Mouse (Mus musculus) embryonic facial prominence, embryonic 12.5 days (tissue): Measurements from ENCODE around the gene Lsp1. TPM values are rescaled to one million over a fixed set of nuclear protein-coding genes. Genes with fewer than 3 reads are reported as not detected.

ENCODE experiments used
- ATAC-seq: fragments of 200-750 bp; cut with Nextera tagmentation; 2 replicates; pipeline ENCODE4 v1.8.0; 2017; ENCODE audit not compliant: insufficient number of reproducible peaks, insufficient read depth, low FRiP score, low TSS enrichment
- H3K27ac ChIP-seq: fragments of 300-500 bp; sonication (generic); 2 replicates; pipeline ENCODE4 v1.5.1; 2016; ENCODE audit warnings: mild to moderate bottlenecking
- H3K27me3 ChIP-seq: fragments of 300-500 bp; sonication (generic); 2 replicates; pipeline ENCODE4 v1.6.1; 2016; ENCODE audit warnings: mild to moderate bottlenecking, moderate library complexity
- H3K36me3 ChIP-seq: fragments of 300-500 bp; sonication (generic); 2 replicates; pipeline ENCODE4 v1.6.1; 2016; ENCODE audit warnings: mild to moderate bottlenecking
- H3K4me1 ChIP-seq: fragments of 300-500 bp; sonication (generic); 2 replicates; pipeline ENCODE4 v1.6.1; 2016
- H3K4me2 ChIP-seq: fragments of 300-500 bp; sonication (generic); replicated peaks from 2 replicates; pipeline ENCODE4 v1.6.1; 2016; ENCODE audit warnings: mild to moderate bottlenecking, moderate library complexity
- H3K4me3 ChIP-seq: fragments of 300-500 bp; sonication (generic); 2 replicates; pipeline ENCODE4 v1.5.1; 2016; ENCODE audit warnings: mild to moderate bottlenecking
- H3K9ac ChIP-seq: fragments of 300-500 bp; sonication (generic); 2 replicates; pipeline ENCODE4 v1.6.1; 2016; ENCODE audit warnings: mild to moderate bottlenecking, moderate library complexity
- H3K9me3 ChIP-seq: fragments of 300-500 bp; sonication (generic); 2 replicates; pipeline ENCODE4 v1.6.1; 2016; ENCODE audit warnings: mild to moderate bottlenecking, moderate library complexity
- WGBS: fragments of 180-500 bp; shearing (Covaris S2); methylation state at CpG from one replicate; pipeline ENCODE4 v1.1.7; 2016; 5-methylcytosine and 5-hydroxymethylcytosine counted together
- polyA plus RNA-seq: library from polyadenylated mRNA; unstranded; fragments of >200 nt; fragmentation: Nextera tagmentation; extraction: Ambion mirVana; gene quantifications from 2 replicates; pipeline ENCODE4 v1.2.1, GENCODE M21; 2016

Gene Lsp1
- polyA plus RNA-seq, 1 experiment from 2014 or later = 24.5 TPM

GRCm38 (mm10) chr7:142509518-142509917 is 48.9 kb downstream of the Lsp1 start:
- H3K4me3 ChIP-seq = no peak overlapping the region
- H3K27ac ChIP-seq = peak overlapping the region; percentile 99
- peaks cover 47% of the 10 kb centered on the region for H3K4me1 ChIP-seq
- H3K9ac ChIP-seq = no peak overlapping the region
- no peaks in the 10 kb centered on the region for H3K27me3 ChIP-seq
- H3K36me3 ChIP-seq = no peaks in the 10 kb centered on the region
- no peaks in the 10 kb centered on the region for H3K9me3 ChIP-seq
- H3K4me2 ChIP-seq = no peak overlapping the region
- ATAC-seq = no peak
- 30% methylated on average over 14 of the region's 14 CpGs for WGBS

GRCm38 (mm10) chr7:142510021-142510777 is 49.6 kb downstream of the Lsp1 start:
- Histone ChIP-seq H3K4me3 (no peak overlapping the region), H3K9me3 (no peaks in the 10 kb centered on the region), H3K27ac (peak overlapping the region; percentile 99), H3K27me3 (no peaks in the 10 kb centered on the region), H3K9ac (0 out of 2 replicates have a peak overlapping the region, but pooled peaks have one; percentile 24), H3K4me2 (no peak overlapping the region), H3K4me1 (peaks cover 50% of the 10 kb centered on the region), H3K36me3 (no peaks in the 10 kb centered on the region)
- 11% methylated on average over 12 of the region's 12 CpGs for WGBS
- ATAC-seq = no peak

GRCm38 (mm10) chr7:142514048-142514447 is 53.4 kb downstream of the Lsp1 start:
- 79% methylated on average over 4 of the region's 4 CpGs for WGBS
- Histone ChIP-seq H3K9me3 (no peaks in the 10 kb centered on the region), H3K9ac (no peak overlapping the region), H3K27ac (no peak overlapping the region), H3K27me3 (no peaks in the 10 kb centered on the region), H3K36me3 (no peaks in the 10 kb centered on the region), H3K4me3 (no peak overlapping the region), H3K4me1 (peaks cover 42% of the 10 kb centered on the region), H3K4me2 (no peak overlapping the region)
- ATAC-seq = no peak

- Histone ChIP-seq H3K27me3 (no peaks in the 10 kb centered on the region), H3K9me3 (no peaks in the 10 kb centered on the region), H3K4me2 (peak overlapping the region; percentile 6; the same call in 1 of the 2 replicates), H3K4me1 (peaks cover 34% of the 10 kb centered on the region), H3K36me3 (no peaks in the 10 kb centered on the region), H3K27ac (peak overlapping the region; percentile 92), H3K4me3 (no peak overlapping the region), H3K9ac (peak overlapping the region; percentile 2; the same call in 1 of the 2 replicates)
- 32% methylated on average over 21 of the region's 21 CpGs for WGBS
- ATAC-seq = peak; percentile 78
Measured at GRCm38 (mm10) chr7:142516221-142516978, 55.8 kb downstream of the Lsp1 start.

GRCm38 (mm10) chr7:142517531-142517930 is 56.9 kb downstream of the Lsp1 start:
- no peak overlapping the region for H3K4me3 ChIP-seq
- H3K9ac ChIP-seq = no peak overlapping the region
- peaks cover 34% of the 10 kb centered on the region for H3K4me1 ChIP-seq
- peak overlapping the region; percentile 92; the same call in 1 of the 2 replicates for H3K27ac ChIP-seq
- no peaks in the 10 kb centered on the region for H3K36me3 ChIP-seq
- no peaks in the 10 kb centered on the region for H3K9me3 ChIP-seq
- no peaks in the 10 kb centered on the region for H3K27me3 ChIP-seq
- no peak for ATAC-seq
- H3K4me2 ChIP-seq = no peak overlapping the region
- 83% methylated on average over 3 of the region's 3 CpGs for WGBS

GRCm38 (mm10) chr7:142520331-142520730 is 59.7 kb downstream of the Lsp1 start:
- WGBS = 79% methylated on average over 4 of the region's 4 CpGs
- no peak for ATAC-seq
- H3K27me3 ChIP-seq = no peaks in the 10 kb centered on the region
- peak overlapping the region; percentile 50; the same call in 1 of the 2 replicates for H3K27ac ChIP-seq
- no peaks in the 10 kb centered on the region for H3K36me3 ChIP-seq
- H3K9me3 ChIP-seq = no peaks in the 10 kb centered on the region
- H3K4me1 ChIP-seq = peaks cover 49% of the 10 kb centered on the region
- H3K4me2 ChIP-seq = no peak overlapping the region
- no peak overlapping the region for H3K4me3 ChIP-seq
- H3K9ac ChIP-seq = no peak overlapping the region

GRCm38 (mm10) chr7:142522352-142522751 is 61.7 kb downstream of the Lsp1 start:
- whole genome bisulfite sequencing = 29% methylated on average over 4 of the region's 4 CpGs
- Histone ChIP-seq H3K27ac (peak overlapping the region; percentile 86), H3K4me1 (peaks cover 47% of the 10 kb centered on the region), H3K36me3 (no peaks in the 10 kb centered on the region), H3K4me2 (no peak overlapping the region), H3K4me3 (no peak overlapping the region), H3K27me3 (no peaks in the 10 kb centered on the region), H3K9ac (no peak overlapping the region), H3K9me3 (no peaks in the 10 kb centered on the region)
- ATAC-seq = no peak

- Histone ChIP-seq H3K27me3 (no peaks in the 10 kb centered on the region), H3K4me1 (peaks cover 53% of the 10 kb centered on the region), H3K4me2 (no peak overlapping the region), H3K9ac (no peak overlapping the region), H3K9me3 (no peaks in the 10 kb centered on the region), H3K27ac (peak overlapping the region; percentile 86), H3K36me3 (no peaks in the 10 kb centered on the region), H3K4me3 (no peak overlapping the region)
- WGBS = 21% methylated on average over 17 of the region's 17 CpGs
- no peak for ATAC-seq
Measured at GRCm38 (mm10) chr7:142523200-142523990, 62.8 kb downstream of the Lsp1 start.

- 0 out of 2 replicates have a peak overlapping the region, but pooled peaks have one; percentile 2 for H3K9ac ChIP-seq
- no peaks in the 10 kb centered on the region for H3K36me3 ChIP-seq
- peak overlapping the region; percentile 91 for H3K27ac ChIP-seq
- H3K9me3 ChIP-seq = no peaks in the 10 kb centered on the region
- peaks cover 44% of the 10 kb centered on the region for H3K4me1 ChIP-seq
- H3K4me2 ChIP-seq = no peak overlapping the region
- H3K27me3 ChIP-seq = no peaks in the 10 kb centered on the region
- ATAC-seq = peak; percentile 57
- no peak overlapping the region for H3K4me3 ChIP-seq
- 22% methylated on average over 13 of the region's 13 CpGs for WGBS
Measured at GRCm38 (mm10) chr7:142525342-142526178, 65.0 kb downstream of the Lsp1 start.

- no peaks in the 10 kb centered on the region for H3K9me3 ChIP-seq
Measured at GRCm38 (mm10) chr7:142529350-142529749, 68.7 kb downstream of the Lsp1 start.

More at GRCm38 (mm10) chr7:142529350-142529749, 68.7 kb downstream of the Lsp1 start:
- Histone ChIP-seq H3K4me1 (peaks cover 56% of the 10 kb centered on the region), H3K9ac (no peak overlapping the region), H3K4me2 (no peak overlapping the region), H3K27me3 (no peaks in the 10 kb centered on the region), H3K36me3 (no peaks in the 10 kb centered on the region), H3K27ac (0 out of 2 replicates have a peak overlapping the region, but pooled peaks have one; percentile 24), H3K4me3 (no peak overlapping the region)
- WGBS = 65% methylated on average over 10 of the region's 10 CpGs
- no peak for ATAC-seq
